Mouse (Mus musculus): ENCODE data around the gene Jaml. TPM values are rescaled to one million over a fixed set of nuclear protein-coding genes. Genes with fewer than 3 reads are reported as not detected.

Gene Jaml
- total RNA-seq, 2 experiments from 2014 or later: 0.35 to 0.57 TPM

GRCm38 (mm10) chr9:45146267-45146597 is 67.2 kb downstream of the Jaml start:
- intact Hi-C loops (cut with DNase I): loop anchor here (2.0 to 10.0 kb wide), 3 partner anchors 123 to 491 kb away; partner anchors contain the start of gene Ube4a
- peak; percentile 81 to 86 for DNase-seq (ENCODE audit: low spot score in 2 of 2)

- DNase-seq (ENCODE audit: low spot score in 2 of 2): no peak
- intact Hi-C loops (cut with DNase I): no loop called here
Measured at GRCm38 (mm10) chr9:45150933-45151332, 72.0 kb downstream of the Jaml start.

GRCm38 (mm10) chr9:45153361-45153760 is 74.4 kb downstream of the Jaml start:
- no peak for DNase-seq (ENCODE audit: low spot score in 2 of 2)
- intact Hi-C loops (cut with DNase I): no loop called here

Other genes with a start within 250 kb of the Jaml start
- 10 to 100 TPM; 44.2 to 54.4 TPM for gene Kmt2a, start 197.9 kb upstream of the Jaml start, total RNA-seq (2021)
- 100 to 1,000 TPM; 372 to 384 TPM for gene Atp5l, start 158.4 kb upstream of the Jaml start, total RNA-seq (2021)
- 10 to 100 TPM; 77.6 to 79.8 TPM for gene Ube4a, start 113.6 kb upstream of the Jaml start, total RNA-seq (2021)
- not detected for gene Cd3g, start 98.8 kb upstream of the Jaml start, total RNA-seq (2021)
- not detected for gene Cd3d, start 97.4 kb upstream of the Jaml start, total RNA-seq (2021)
- not detected for gene Cd3e, start 69.6 kb upstream of the Jaml start, total RNA-seq (2021)
- 1 to 10 TPM; 1.2 to 1.9 TPM for gene Mpzl2, start 39.4 kb upstream of the Jaml start, total RNA-seq (2021)
- 1 to 10 TPM; 3.7 to 4.1 TPM for gene Mpzl3, start 24.0 kb upstream of the Jaml start, total RNA-seq (2021)
- gene Scn2b, start 38.6 kb downstream of the Jaml start, total RNA-seq (2021): 100 to 1,000 TPM; 174 to 177 TPM
- 10 to 100 TPM; 11.3 to 16.2 TPM for gene Scn4b, start 59.2 kb downstream of the Jaml start, total RNA-seq (2021)
- gene BC049352, start 102.8 kb downstream of the Jaml start, total RNA-seq (2021): under 1 TPM; 0.55 to 0.66 TPM
- under 1 TPM in 1 of 2 experiments, not detected in 1; 0.25 TPM for gene Tmprss4, start 124.9 kb downstream of the Jaml start, total RNA-seq (2021)
- gene Il10ra, start 190.0 kb downstream of the Jaml start, total RNA-seq (2021): 1 to 10 TPM; 2.5 to 2.7 TPM
- not detected for gene Tmprss13, start 239.9 kb downstream of the Jaml start, total RNA-seq (2021)